Mouse (Mus musculus) kidney, adult 8-10 months (tissue): Measurements from ENCODE around the gene Arhgef7.

ENCODE experiments used
- DNase-seq, 2 experiments: peaks; one replicate each; pipeline ENCODE4 v3.0.0; 2022

The Arhgef7 gene

GRCm38 (mm10) chr8:11770001-11770400 is 42.5 kb downstream of the Arhgef7 start:
- DNase-seq, result no peak

- DNase-seq, result no peak
These were observed 43.1 kb downstream of the Arhgef7 start for GRCm38 (mm10) chr8:11770521-11771080.

- peak in 1 of 2 experiments; percentile 42 for DNase-seq
These were observed 44.1 kb downstream of the Arhgef7 start for GRCm38 (mm10) chr8:11771608-11772007.

GRCm38 (mm10) chr8:11774195-11775076 is 46.9 kb downstream of the Arhgef7 start:
- DNase-seq, result peak; percentile 33 to 44

- peak; percentile 23 to 34 for DNase-seq
These were observed 48.4 kb downstream of the Arhgef7 start for GRCm38 (mm10) chr8:11775889-11776288.

GRCm38 (mm10) chr8:11776451-11777180 is 49.1 kb downstream of the Arhgef7 start:
- no peak for DNase-seq

GRCm38 (mm10) chr8:11777201-11777600 is 49.7 kb downstream of the Arhgef7 start:
- DNase-seq, result no peak

- DNase-seq, result peak; percentile 33 to 36
These were observed 51.3 kb downstream of the Arhgef7 start for GRCm38 (mm10) chr8:11778646-11779433.

- DNase-seq, result peak; percentile 17 to 28
These were observed 52.5 kb downstream of the Arhgef7 start for GRCm38 (mm10) chr8:11779844-11780634.

GRCm38 (mm10) chr8:11780641-11781040 is 53.1 kb downstream of the Arhgef7 start:
- DNase-seq, result no peak

- DNase-seq, result no peak
These were observed 55.1 kb downstream of the Arhgef7 start for GRCm38 (mm10) chr8:11782607-11783006.

- DNase-seq, result no peak
These were observed 56.5 kb downstream of the Arhgef7 start for GRCm38 (mm10) chr8:11783861-11784594.

- peak; percentile 55 to 60 for DNase-seq
These were observed 57.6 kb downstream of the Arhgef7 start for GRCm38 (mm10) chr8:11785121-11785520.

GRCm38 (mm10) chr8:11785539-11786046 is 58.1 kb downstream of the Arhgef7 start:
- DNase-seq, result no peak

- peak; percentile 51 to 77 for DNase-seq
These were observed 60.7 kb downstream of the Arhgef7 start for GRCm38 (mm10) chr8:11788252-11788651.

GRCm38 (mm10) chr8:11789168-11789567 is 61.6 kb downstream of the Arhgef7 start:
- no peak for DNase-seq

GRCm38 (mm10) chr8:11794956-11795355 is 67.4 kb downstream of the Arhgef7 start:
- DNase-seq, result no peak

- no peak for DNase-seq
These were observed 69.6 kb downstream of the Arhgef7 start for GRCm38 (mm10) chr8:11797128-11797527.

GRCm38 (mm10) chr8:11797729-11798479 is 70.4 kb downstream of the Arhgef7 start:
- DNase-seq, result no peak

- no peak for DNase-seq
These were observed 71.0 kb downstream of the Arhgef7 start for GRCm38 (mm10) chr8:11798480-11798867.
